Mouse (Mus musculus) retina, postnatal 1 day (tissue): ENCODE measurements around the gene Rexo4.
A peak's percentile ranks its signal among the peaks of the same experiment; 100 is the strongest.

Experiments
- DNase-seq: peaks from one replicate; pipeline ENCODE4 v3.0.0-alpha.2; 2012

Rexo4 gene

DNA sequence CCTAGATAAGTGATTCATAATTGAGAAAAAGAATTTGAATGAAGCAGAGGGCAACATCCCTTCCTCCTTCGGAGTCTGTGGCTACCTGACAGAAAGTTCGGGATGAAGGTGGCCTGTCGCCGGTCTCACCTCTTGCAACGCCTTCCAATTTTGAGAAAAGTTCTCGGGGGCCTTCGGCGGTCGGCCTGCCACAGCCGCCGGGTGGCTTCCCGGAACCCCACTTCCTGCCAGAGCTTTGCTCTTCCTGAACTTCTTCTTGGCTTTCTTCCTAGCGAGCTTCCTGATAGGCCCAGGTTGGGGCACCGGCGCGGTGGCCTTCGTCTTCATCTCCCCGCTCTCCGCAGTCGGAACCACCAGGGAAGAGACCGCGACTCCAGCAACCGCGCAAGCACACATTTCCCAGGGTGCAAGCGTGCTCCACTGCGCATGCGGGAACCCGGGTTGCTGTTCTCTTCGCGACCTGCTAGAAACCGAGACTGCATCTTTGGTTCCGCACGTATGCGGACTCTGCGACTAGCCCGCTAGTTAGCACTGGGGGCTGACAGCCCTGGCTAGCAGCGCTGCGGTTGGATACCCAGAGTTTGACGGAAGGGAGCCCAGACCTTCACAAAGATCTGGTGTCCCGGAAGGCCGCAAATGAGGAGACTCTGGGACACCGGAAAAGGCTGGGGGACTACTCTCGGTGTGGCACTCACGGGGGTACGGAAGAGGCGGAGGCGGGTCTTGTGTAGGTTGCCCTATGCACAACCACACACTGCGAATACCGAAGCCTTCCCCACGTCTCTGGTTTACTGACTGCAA, at the start of gene Rexo4:
TSS of gene Rexo4 (minus strand) at position 464 of the 801 bp plus-strand sequence.
- DNase-seq, result peak; percentile 98

- peak; percentile 95 for DNase-seq
Observed at GRCm38 (mm10) chr2:27009714-27010244, 45.6 kb upstream of the Rexo4 start, which contains the start of gene Cacfd1. TSS of gene Cacfd1 (plus strand) at chr2:27009926.

- no peak for DNase-seq
Observed at GRCm38 (mm10) chr2:27007701-27008100, 43.5 kb upstream of the Rexo4 start.

DNA sequence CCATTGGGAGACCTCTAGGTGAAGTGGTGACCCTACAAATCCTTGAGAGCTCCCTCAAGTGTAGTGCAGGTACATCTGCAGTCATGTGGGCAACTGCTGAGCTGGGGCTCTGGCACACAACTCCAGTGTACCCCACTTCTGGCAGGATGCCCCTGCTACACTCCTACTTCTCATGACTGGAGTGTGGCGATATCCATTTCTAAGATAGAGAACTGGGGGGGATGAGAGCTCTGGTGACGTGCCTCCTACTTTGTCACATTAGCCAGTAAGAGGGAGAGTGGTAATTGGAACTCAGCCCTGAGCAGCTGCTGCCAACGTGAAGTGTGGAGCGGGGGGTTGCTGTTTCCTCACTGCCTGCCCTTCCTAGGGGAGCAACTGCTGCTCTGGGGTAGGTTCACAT, 42.1 kb upstream of the Rexo4 start:
- no peak for DNase-seq

DNA sequence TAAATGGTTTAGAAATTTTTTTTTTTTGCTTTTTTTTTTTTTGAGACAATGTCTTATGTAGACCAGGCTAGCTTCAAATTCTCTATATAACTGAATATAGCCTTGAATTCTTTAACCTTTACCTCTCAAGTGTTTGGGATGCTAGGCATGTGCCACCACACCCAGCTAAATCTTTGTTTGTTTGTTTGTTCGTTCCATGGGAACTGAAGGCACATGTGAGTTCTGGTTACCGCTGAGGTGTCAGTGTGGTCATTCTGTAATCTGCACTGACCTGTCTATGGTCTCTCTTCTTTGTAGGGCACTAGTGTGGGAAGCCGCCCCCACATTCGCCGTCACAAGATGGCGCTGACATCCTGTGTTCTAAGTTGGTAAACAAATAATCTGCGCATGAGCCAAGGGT, 33.8 kb upstream of the Rexo4 start:
- no peak for DNase-seq

GRCm38 (mm10) chr2:26997498-26997897, 33.3 kb upstream of the Rexo4 start:
- no peak for DNase-seq

DNA sequence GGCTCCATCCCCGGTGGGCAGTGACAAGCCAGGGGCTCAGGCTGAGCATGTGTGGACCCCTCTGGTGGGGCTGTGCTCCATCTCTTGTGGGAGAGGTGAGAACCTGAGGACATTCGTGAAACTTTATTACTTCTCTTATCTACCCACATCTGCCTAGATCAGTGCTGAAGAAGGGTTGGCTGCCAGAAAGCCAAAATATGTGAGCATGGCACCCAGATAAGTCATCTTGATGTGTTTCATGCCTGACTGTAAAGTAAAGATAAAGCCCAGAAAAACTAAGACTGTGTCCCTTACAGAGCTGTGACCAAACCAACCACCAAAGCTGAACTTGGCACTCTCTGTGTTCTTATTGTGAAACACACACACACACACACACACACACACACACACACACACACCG, 29.8 kb upstream of the Rexo4 start:
- no peak for DNase-seq

DNA sequence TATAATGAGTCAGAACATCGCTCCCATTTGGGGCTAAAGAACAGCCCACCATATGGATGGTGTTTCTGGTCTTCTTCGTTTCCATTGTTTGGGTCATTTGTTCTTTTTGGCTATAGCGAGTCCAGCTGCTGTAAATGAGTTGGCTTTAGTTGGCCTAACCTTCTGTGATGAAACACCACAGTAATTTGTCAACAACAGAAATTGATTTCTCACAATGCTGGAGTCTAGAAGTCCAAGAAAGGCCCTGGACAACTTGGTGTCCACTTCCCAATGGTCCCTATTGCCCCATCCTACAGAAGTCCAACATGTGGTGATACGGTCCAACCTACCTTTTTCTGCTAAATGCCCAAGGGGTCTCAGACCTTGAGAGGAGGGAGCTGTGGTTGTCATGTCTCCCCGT, 20.5 kb upstream of the Rexo4 start:
- no peak for DNase-seq

DNA sequence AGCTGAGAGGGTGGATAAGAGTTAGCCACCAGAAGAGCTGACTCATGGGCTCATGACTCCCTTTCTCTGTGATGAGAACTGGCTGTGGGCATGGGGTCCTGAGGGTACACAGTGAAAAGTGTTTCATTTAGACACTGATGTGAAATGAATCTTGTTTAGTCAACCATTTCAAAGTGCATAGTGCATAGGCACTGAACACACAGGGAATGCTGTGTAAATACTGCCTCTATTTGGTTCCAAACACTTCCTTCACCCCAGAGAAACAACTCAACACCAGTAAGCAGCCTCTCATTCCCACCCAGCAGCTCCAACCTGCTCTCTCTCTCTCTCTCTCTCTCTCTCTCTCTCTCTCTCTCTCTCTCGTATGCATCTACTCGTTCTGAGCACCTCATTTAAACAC, 20.0 kb upstream of the Rexo4 start:
- DNase-seq, result no peak

- no peak for DNase-seq
Observed at GRCm38 (mm10) chr2:26980361-26980760, 16.2 kb upstream of the Rexo4 start.

DNA sequence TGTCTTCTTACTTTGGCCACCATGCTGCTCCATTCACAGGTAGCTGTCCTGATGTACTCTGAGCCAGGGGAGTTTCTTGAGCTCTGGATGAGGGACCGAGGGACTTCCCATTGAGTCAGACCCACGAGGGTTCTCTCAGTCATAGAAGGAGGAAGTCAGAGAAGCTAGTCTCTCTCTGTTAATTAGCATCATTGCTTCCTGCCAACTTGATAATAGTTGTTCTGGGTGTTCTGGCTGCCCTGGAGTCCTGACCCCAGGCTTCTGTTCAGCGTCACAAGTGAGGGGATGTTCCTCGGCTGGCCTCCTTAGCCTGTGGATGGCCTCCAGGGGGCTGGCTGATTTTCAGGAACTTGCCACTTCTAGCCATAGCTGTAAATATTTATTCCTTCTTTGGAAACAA, 9.8 kb upstream of the Rexo4 start:
- DNase-seq, result no peak

DNA sequence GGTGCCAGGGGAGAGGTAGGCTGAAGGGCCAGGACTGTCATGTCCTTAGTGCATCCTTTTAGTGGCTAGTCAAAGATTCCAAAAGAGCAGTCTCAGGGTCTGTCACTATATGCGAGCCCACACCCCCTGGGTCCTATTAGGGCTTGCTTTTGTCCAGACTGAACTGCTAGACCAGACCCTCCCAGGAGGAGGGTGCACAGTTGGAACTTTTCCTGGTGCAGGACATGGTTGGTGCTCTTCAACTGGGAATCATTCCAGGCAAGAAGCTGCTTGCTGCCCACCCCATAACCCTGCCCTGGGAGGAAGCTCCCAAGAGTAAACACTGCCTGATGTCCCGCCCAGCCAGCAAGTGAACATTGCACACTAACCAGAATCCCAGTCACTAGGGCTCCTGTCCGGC, 8.9 kb upstream of the Rexo4 start, which contains the start of gene Adamts13:
TSS of gene Adamts13 (plus strand) at position 301 of the 400 bp plus-strand sequence.
- no peak for DNase-seq

- no peak for DNase-seq
Observed at GRCm38 (mm10) chr2:26967262-26967661, 3.1 kb upstream of the Rexo4 start.

- DNase-seq, result peak; percentile 8
Observed at GRCm38 (mm10) chr2:26964724-26965370, 661 bp upstream of the Rexo4 start.

GRCm38 (mm10) chr2:26960756-26961155, 3.4 kb downstream of the Rexo4 start:
- DNase-seq, result peak; percentile 22

DNA sequence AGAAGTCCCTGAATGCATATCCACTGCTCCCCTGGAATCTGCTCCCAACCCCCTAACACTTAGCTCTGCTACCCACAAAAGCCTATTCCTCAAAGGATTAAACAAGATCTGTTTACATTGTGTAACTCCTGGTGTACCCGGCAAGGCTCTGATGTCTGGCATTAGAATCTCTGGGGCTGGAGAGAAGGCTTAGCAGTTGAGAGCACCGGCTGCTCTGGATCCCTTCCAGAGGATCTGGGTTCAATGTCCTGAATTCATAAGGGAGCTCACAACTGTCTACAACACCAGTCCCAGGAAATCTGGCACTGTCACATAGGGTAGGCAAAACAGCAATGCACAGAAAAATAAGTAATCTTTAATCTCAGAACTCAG, 6.7 kb downstream of the Rexo4 start:
- no peak for DNase-seq

DNA sequence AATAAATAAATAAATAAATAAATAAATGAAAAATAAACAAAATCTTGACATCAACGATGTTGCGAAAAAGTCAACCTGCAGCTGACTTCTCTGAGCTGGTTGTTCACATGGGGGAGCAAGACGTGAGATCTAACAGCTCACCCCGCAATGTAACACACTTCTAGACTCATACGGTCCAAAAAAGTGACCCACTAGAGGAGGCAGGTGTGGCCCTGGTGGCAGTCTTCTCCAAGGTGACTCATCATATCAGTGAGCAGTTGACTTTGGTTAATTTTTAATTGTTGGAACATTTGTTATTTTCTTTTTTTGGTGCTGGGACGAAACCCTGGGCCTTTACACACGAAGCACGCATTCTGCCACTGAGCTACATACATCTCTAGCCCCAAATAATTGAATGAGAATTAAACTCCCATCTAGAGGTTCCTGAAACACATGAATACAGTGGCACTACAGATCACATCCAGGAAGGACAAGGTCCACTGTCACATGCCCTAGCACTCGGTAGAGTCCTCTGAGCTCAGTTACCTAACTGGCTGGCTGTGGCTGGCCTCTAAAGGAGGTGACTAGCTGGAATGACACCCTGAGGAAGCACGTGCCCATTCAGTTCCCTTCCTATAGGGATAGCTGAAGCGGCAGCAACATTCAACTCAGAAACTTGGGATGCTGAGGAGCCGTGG, 7.2 kb downstream of the Rexo4 start:
- no peak for DNase-seq

- no peak for DNase-seq
Observed at GRCm38 (mm10) chr2:26954735-26955395, 9.3 kb downstream of the Rexo4 start.

DNA sequence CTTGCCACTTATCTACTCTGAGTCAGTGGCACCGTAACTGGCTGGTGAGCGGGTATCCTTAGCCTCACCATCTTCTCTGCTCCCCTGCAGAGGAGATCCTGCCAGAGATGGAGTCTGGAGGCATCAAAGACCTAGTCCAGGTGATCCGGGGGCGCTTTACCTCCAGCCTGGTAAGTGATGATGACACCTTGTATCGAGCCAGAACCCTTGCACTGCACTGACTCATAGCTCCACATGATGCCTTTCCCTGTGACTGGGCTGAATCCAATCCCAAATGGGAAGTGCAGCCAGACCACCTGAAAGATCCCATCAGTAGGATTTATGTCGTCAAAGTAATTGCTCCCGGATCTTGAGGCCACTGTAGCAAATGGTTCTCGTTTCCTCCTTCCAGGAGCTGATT, 11.3 kb downstream of the Rexo4 start:
- no peak for DNase-seq

- DNase-seq, result no peak
Observed at GRCm38 (mm10) chr2:26952193-26952592, 12.0 kb downstream of the Rexo4 start.

GRCm38 (mm10) chr2:26951346-26951905, 12.8 kb downstream of the Rexo4 start:
- no peak for DNase-seq

DNA sequence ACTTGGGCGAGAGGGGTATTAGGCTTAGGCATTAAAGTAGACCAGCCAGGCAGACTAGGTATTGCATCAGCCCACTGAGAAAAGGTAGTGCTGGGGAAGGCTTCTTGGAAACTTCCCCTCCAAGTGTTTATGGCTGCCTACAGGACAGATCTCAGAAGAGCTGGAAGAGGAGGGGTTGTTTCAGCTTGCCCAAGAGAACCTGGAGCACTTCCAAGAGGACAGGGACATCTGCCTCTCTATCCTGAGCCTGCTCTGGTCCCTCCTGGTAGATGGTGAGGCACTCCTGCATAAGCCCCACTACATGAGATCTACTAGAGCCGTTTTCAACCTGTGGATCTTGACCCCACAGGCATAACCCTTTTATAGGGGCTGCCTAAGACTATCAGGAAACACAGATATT, 13.8 kb downstream of the Rexo4 start:
- no peak for DNase-seq

DNA sequence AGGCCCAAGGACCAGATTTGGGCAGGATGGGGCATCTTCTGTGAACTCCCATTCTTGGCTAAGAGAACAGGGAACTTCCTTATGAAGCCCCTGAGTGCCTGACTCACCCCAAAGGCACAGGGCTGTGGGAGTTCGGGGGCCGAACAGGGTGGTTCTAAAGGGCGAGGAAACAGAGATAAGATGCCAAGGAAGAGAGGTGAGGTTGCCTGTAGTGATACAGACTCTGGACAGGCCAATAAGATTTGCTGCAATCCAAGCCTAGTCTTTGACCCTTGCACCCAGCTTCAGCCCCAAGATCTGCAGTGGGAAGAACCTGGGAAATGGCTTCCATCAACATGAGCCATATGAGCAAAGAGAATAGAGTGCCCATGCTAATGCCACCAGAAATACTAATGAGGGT, 20.9 kb downstream of the Rexo4 start:
- no peak for DNase-seq
